Mouse (Mus musculus): ENCODE results near the gene Mchr1. TPM values are rescaled to one million over a fixed set of nuclear protein-coding genes. Genes with fewer than 3 reads are reported as not detected.

Gene Mchr1
- polyA plus RNA-seq (2015; fragmentation: Nextera tagmentation; extraction: Ambion mirVana), result 6.3 and 7.9 TPM in 2 replicates

DNA sequence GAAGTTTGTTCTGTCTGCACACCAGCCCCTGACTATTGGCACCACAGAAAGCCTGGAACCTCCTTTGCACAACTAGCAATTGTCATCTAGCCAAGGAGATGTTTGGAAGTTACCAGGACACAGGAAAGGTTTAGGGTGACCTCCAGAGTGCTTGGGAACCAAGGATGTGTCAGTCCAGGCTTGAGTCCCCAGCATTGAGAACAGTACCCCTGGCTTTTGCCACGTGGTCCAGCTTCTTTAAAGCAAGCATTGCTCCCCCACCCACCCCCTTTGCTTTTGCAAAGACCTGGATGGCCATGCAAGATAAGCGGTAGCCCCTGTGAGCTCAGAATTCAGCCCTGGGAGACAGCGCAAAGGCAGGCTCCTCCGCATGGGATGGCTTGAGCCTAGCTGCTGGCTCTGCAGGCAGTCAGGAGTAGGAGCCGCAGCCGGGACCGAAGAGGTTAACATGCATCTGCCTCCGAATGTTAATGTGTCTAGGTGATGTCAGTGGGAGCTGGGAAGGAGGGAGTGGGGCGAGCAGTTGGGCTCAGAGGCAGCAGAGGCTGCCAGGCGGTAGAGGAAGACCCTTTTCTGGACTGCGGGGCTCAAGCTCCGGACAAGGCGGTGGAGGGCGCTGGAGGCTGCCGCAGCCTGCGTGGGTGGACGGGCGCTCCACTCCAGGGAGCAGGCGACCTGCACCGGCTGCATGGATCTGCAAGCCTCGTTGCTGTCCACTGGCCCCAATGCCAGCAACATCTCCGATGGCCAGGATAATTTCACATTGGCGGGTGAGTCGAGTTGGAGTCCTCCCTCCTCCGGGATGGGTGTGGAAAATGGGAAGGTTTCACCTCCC lies at the start of gene Mchr1:
TSS of gene Mchr1 (plus strand) at position 414 of the 835 bp plus-strand sequence.
- no peaks in the 10 kb centered on the region for H3K27me3 ChIP-seq (replicated peaks; ENCODE audit: control insufficient read depth, insufficient read depth, low read length)
- peak; percentile 94 for ATAC-seq
- under 1% methylated on average over 25 of the region's 25 CpGs for WGBS

DNA sequence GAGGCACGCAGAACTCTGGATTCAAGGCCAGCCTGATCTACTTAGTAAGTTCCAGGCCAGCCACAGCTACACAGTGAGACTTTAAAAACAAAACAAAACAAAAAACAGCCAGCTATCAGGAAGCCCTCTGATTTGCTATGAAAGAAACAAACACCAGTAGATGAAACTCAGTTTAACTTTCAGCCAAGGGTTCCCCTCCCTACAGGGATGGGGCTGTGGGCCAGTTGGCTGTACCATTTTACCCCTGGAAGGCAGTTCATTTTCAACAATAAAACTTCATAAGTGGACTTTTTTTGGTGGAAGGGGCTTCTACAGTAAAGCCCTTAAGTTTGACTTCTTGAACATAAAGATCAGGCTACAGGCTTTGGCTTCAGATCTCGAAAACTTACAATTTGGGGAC lies 46.2 kb upstream of the Mchr1 start:
- Histone ChIP-seq H3K9ac (ENCODE audit: low read depth, low read length) (no peak overlapping the region), H3K9me3 (ENCODE audit: control insufficient read depth, low read length) (no peaks in the 10 kb centered on the region), H3K36me3 (ENCODE audit: control insufficient read depth, insufficient read depth, low read length) (no peaks in the 10 kb centered on the region), H3K4me2 (ENCODE audit: low read length) (peak overlapping the region; percentile 71), H3K4me3 (ENCODE audit: low read length) (no peak overlapping the region), H3K4me1 (ENCODE audit: control insufficient read depth, insufficient read depth, low read depth, low read length) (peaks cover 14% of the 10 kb centered on the region), H3K27me3 (replicated peaks; ENCODE audit: control insufficient read depth, insufficient read depth, low read length) (no peaks in the 10 kb centered on the region), H3K27ac (ENCODE audit: low read depth, low read length) (no peak overlapping the region)
- WGBS, result 89% methylated on average over 2 of the region's 2 CpGs
- no peak for ATAC-seq

More for the DNA sequence above, at the start of gene Mchr1:
- Histone ChIP-seq H3K4me2 (ENCODE audit: low read length) (peak within 1 kb of the TSS; percentile 66), H3K9ac (ENCODE audit: low read depth, low read length) (peak within 1 kb of the TSS; percentile 65), H3K4me1 (ENCODE audit: control insufficient read depth, insufficient read depth, low read depth, low read length) (peaks cover 2% of the 10 kb centered on the region; the same call in 1 of the 2 replicates), H3K4me3 (ENCODE audit: low read length) (peak within 1 kb of the TSS; percentile 48), H3K9me3 (ENCODE audit: control insufficient read depth, low read length) (no peaks in the 10 kb centered on the region), H3K27ac (ENCODE audit: low read depth, low read length) (peak within 1 kb of the TSS; percentile 52), H3K36me3 (ENCODE audit: control insufficient read depth, insufficient read depth, low read length) (no peaks in the 10 kb centered on the region; the same call in 1 of the 2 replicates)

DNA sequence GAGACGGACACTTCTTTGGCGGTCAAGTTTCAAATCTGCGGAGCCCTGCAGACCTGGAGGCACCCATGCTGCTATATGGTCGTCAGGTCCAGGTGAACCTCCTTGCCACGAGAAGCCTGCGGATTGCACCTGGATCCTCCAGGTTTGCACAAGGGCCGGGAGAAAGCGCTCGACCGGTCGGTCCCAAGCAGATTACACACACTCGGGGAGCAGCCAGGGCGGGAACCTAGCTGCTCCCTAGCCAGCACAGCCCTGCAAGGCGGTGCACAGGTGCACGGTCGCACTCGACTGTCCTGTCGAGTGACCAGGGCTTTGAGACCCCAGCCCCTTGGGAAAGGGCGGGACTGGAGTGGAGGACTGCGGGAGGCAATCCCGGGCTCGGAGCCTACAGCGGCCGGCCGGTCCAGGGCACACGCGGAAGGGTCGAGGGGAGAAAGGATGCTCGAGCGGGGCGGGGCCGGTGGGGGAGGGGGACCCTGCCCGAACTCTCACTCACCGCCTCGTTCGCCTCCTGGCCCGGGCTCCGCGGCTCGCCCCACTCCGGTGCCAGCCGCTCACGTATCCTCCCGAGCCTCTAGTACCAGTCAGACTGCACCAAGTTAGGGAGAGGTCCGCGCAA lies 45.2 kb upstream of the Mchr1 start:
- H3K9ac ChIP-seq (ENCODE audit: low read depth, low read length), result peak overlapping the region; percentile 94
- peak overlapping the region; percentile 71 for H3K4me2 ChIP-seq (ENCODE audit: low read length)
- H3K36me3 ChIP-seq (ENCODE audit: control insufficient read depth, insufficient read depth, low read length), result no peaks in the 10 kb centered on the region
- H3K9me3 ChIP-seq (ENCODE audit: control insufficient read depth, low read length), result no peaks in the 10 kb centered on the region
- H3K27ac ChIP-seq (ENCODE audit: low read depth, low read length), result peak overlapping the region; percentile 87
- H3K4me1 ChIP-seq (ENCODE audit: control insufficient read depth, insufficient read depth, low read depth, low read length), result peaks cover 14% of the 10 kb centered on the region
- no peaks in the 10 kb centered on the region for H3K27me3 ChIP-seq (replicated peaks; ENCODE audit: control insufficient read depth, insufficient read depth, low read length)
- under 1% methylated on average over 38 of the region's 46 CpGs for WGBS
- peak overlapping the region; percentile 86 for H3K4me3 ChIP-seq (ENCODE audit: low read length)
- no peak for ATAC-seq

DNA sequence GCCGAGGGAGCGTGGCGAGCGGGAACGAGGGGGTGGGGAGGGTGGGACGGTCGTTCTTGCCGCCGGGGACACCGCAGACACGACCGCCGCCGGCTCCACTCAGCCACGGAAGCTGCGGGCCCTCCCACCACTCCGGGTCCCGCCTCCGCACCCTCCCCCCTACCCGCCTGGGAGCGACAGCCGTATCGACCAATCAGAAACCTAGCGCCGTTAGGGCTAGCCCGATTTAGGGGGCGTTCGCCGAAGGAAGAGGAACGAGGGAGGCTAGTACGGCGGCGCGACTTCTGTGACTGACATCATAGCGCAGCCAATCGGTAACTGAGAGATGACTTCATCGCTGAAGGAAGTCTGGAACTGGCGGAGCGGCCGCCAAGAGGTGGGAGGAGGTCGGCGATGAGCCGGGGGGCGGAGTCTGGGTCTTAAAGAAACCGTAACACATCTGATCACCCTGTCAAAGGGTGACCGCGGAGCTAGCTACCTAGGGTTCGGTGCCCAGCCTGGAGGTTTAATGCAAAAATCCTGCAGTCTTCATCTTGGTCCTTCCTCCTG lies 44.6 kb upstream of the Mchr1 start, which contains the start of gene Mrtfa:
TSS of gene Mrtfa (minus strand) at position 128 of the 549 bp plus-strand sequence.
- Histone ChIP-seq H3K4me2 (ENCODE audit: low read length) (peak within 1 kb of the TSS; percentile 74), H3K9ac (ENCODE audit: low read depth, low read length) (peak within 1 kb of the TSS; percentile 94), H3K27me3 (replicated peaks; ENCODE audit: control insufficient read depth, insufficient read depth, low read length) (no peaks in the 10 kb centered on the region), H3K9me3 (ENCODE audit: control insufficient read depth, low read length) (no peaks in the 10 kb centered on the region), H3K4me1 (ENCODE audit: control insufficient read depth, insufficient read depth, low read depth, low read length) (peaks cover 14% of the 10 kb centered on the region), H3K4me3 (ENCODE audit: low read length) (peak within 1 kb of the TSS; percentile 86), H3K36me3 (ENCODE audit: control insufficient read depth, insufficient read depth, low read length) (no peaks in the 10 kb centered on the region), H3K27ac (ENCODE audit: low read depth, low read length) (peak within 1 kb of the TSS; percentile 87)
- WGBS, result 0% methylated on average over 28 of the region's 48 CpGs
- peak; percentile 99 for ATAC-seq

DNA sequence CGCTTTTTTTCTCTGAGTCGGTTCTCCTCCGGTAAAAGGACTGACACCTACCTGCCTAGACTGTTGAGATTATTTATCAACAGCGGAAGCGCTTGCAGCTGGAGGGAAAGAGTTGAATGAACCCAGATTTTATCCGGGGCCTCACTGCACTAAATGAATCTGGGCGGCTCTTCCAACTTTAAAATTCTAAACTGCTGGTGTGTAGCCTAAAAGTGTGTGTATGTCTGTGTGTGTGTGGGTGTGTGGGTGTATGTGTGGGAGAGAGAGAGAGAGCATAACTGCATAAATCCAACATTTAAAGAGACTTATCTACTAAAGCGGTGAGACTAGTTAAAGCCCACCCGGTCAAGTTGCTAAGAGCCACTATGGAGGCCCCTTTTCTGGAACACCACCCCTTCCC lies 44.0 kb upstream of the Mchr1 start:
- Histone ChIP-seq H3K4me3 (ENCODE audit: low read length) (peak overlapping the region; percentile 86), H3K9ac (ENCODE audit: low read depth, low read length) (peak overlapping the region; percentile 73), H3K4me2 (ENCODE audit: low read length) (peak overlapping the region; percentile 74), H3K27me3 (replicated peaks; ENCODE audit: control insufficient read depth, insufficient read depth, low read length) (no peaks in the 10 kb centered on the region), H3K27ac (ENCODE audit: low read depth, low read length) (peak overlapping the region; percentile 81), H3K36me3 (ENCODE audit: control insufficient read depth, insufficient read depth, low read length) (no peaks in the 10 kb centered on the region), H3K9me3 (ENCODE audit: control insufficient read depth, low read length) (no peaks in the 10 kb centered on the region), H3K4me1 (ENCODE audit: control insufficient read depth, insufficient read depth, low read depth, low read length) (peaks cover 14% of the 10 kb centered on the region)
- WGBS, result 24% methylated on average over 9 of the region's 9 CpGs
- ATAC-seq, result no peak

DNA sequence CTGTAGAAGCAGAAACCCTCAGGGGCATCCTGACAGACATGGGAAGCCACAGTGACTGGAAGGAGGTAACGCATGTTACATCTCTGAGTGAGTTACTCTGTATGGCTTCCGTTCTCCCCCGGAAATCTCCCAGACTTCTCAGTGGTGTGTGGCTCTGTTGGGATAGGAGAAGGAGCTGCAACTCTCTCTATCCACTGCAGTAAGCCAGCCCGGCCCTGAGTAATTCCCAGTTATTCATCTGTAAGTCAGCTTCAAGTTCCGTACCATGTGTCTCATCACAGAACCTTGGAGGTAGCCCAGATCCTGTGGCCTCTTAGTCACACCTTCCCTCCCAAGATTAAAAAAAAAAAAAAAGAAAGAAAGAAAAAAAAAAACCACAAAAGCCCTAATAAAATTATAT lies 43.0 kb upstream of the Mchr1 start:
- Histone ChIP-seq H3K9ac (ENCODE audit: low read depth, low read length) (no peak overlapping the region), H3K36me3 (ENCODE audit: control insufficient read depth, insufficient read depth, low read length) (no peaks in the 10 kb centered on the region), H3K27me3 (replicated peaks; ENCODE audit: control insufficient read depth, insufficient read depth, low read length) (no peaks in the 10 kb centered on the region), H3K4me2 (ENCODE audit: low read length) (no peak overlapping the region), H3K4me3 (ENCODE audit: low read length) (no peak overlapping the region), H3K9me3 (ENCODE audit: control insufficient read depth, low read length) (no peaks in the 10 kb centered on the region), H3K27ac (ENCODE audit: low read depth, low read length) (no peak overlapping the region), H3K4me1 (ENCODE audit: control insufficient read depth, insufficient read depth, low read depth, low read length) (peaks cover 14% of the 10 kb centered on the region)
- WGBS, result 68% methylated on average over 5 of the region's 5 CpGs
- ATAC-seq, result no peak

DNA sequence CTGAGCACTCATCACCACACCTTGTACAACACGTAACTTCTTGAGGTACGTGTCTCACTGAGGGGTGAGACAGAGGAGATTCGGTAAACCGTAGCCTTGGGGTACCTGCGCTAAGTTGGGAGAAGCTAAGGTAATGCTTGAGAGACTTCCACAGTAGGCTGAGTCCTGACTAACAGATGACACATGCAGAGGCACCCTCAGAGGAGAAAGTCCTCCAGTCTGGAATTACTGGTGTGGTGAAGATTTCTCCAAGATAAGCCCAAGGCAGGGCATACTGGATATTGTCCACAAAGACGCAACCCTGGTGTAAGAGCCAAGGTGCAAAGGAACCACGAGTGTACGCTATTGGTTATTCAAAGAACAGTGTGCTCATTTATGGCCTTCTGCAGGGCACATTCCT lies 42.4 kb upstream of the Mchr1 start:
- H3K4me1 ChIP-seq (ENCODE audit: control insufficient read depth, insufficient read depth, low read depth, low read length), result peaks cover 14% of the 10 kb centered on the region
- no peak overlapping the region for H3K4me3 ChIP-seq (ENCODE audit: low read length)
- H3K27ac ChIP-seq (ENCODE audit: low read depth, low read length), result no peak overlapping the region
- no peak overlapping the region for H3K4me2 ChIP-seq (ENCODE audit: low read length)
- H3K9ac ChIP-seq (ENCODE audit: low read depth, low read length), result no peak overlapping the region
- no peaks in the 10 kb centered on the region for H3K36me3 ChIP-seq (ENCODE audit: control insufficient read depth, insufficient read depth, low read length)
- H3K9me3 ChIP-seq (ENCODE audit: control insufficient read depth, low read length), result no peaks in the 10 kb centered on the region
- 93% methylated on average over 8 of the region's 8 CpGs for WGBS
- no peaks in the 10 kb centered on the region for H3K27me3 ChIP-seq (replicated peaks; ENCODE audit: control insufficient read depth, insufficient read depth, low read length)
- no peak for ATAC-seq

DNA sequence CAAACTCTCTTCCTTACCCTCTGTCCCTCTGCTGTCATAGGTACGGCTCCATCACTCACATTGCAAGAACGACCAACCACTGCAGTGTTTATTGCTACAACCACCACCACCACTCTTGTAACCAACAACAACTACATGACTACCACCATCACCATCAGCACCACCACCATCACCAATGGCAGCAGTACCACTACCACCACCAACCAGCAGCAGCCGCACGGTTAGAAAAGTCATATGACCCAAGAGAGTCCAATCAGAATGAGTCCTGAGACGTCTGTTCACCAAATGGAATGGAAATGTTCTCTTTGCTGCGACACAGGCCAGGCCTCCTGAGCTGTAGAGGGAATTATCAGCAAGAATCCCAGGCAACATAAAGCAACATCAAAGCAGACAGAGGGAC lies 40.5 kb upstream of the Mchr1 start:
- WGBS, result 87% methylated on average over 6 of the region's 6 CpGs

DNA sequence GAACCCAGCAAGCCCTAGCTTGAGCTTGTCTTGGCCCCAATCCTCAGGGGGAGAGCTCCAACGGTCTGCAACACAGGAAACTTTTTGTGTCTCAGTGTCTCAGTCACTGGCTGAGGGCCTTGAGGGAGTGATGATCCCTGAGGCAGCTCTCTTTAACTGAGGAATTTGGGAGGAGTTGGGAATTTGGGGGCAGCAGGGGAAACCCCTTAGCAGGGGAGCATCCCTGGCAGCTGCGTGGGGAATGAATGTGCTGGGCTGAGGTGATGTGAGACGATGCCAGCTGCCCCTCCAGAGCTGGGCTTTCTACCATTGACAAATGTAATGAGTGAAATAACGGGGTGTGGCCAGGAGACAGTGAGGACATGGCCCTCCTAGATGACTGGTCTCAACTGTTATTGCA lies 39.9 kb upstream of the Mchr1 start:
- WGBS, result 70% methylated on average over 4 of the region's 4 CpGs
- H3K4me1 ChIP-seq (ENCODE audit: control insufficient read depth, insufficient read depth, low read depth, low read length), result no peaks in the 10 kb centered on the region
- no peak overlapping the region for H3K4me2 ChIP-seq (ENCODE audit: low read length)
- ATAC-seq, result no peak
- no peak overlapping the region for H3K4me3 ChIP-seq (ENCODE audit: low read length)
- no peak overlapping the region for H3K9ac ChIP-seq (ENCODE audit: low read depth, low read length)
- no peaks in the 10 kb centered on the region for H3K27me3 ChIP-seq (replicated peaks; ENCODE audit: control insufficient read depth, insufficient read depth, low read length)
- no peaks in the 10 kb centered on the region for H3K36me3 ChIP-seq (ENCODE audit: control insufficient read depth, insufficient read depth, low read length)
- no peak overlapping the region for H3K27ac ChIP-seq (ENCODE audit: low read depth, low read length)
- H3K9me3 ChIP-seq (ENCODE audit: control insufficient read depth, low read length), result no peaks in the 10 kb centered on the region

More for the DNA sequence above, 40.5 kb upstream of the Mchr1 start:
- Histone ChIP-seq H3K36me3 (ENCODE audit: control insufficient read depth, insufficient read depth, low read length) (no peaks in the 10 kb centered on the region), H3K9ac (ENCODE audit: low read depth, low read length) (no peak overlapping the region), H3K4me3 (ENCODE audit: low read length) (no peak overlapping the region), H3K27me3 (replicated peaks; ENCODE audit: control insufficient read depth, insufficient read depth, low read length) (no peaks in the 10 kb centered on the region), H3K4me2 (ENCODE audit: low read length) (no peak overlapping the region), H3K27ac (ENCODE audit: low read depth, low read length) (no peak overlapping the region), H3K9me3 (ENCODE audit: control insufficient read depth, low read length) (no peaks in the 10 kb centered on the region), H3K4me1 (ENCODE audit: control insufficient read depth, insufficient read depth, low read depth, low read length) (no peaks in the 10 kb centered on the region)
- no peak for ATAC-seq
